Mouse (Mus musculus) gastrocnemius, adult 8-10 months (tissue): Measurements from ENCODE around the gene Kars. TPM values are rescaled to one million over a fixed set of nuclear protein-coding genes. Genes with fewer than 3 reads are reported as not detected.

ENCODE experiments used
- DNase-seq, 2 experiments: peaks; one replicate each; pipeline ENCODE4 v3.0.0; 2022; ENCODE audit warnings: low spot score in 2 of 2
- total RNA-seq, 4 experiments: library from RNA; stranded (reverse); gene quantifications; 2 replicates each; pipeline ENCODE4 v1.2.4; 2022

Gene Kars
- total RNA-seq, 4 experiments from 2014 or later, result 128 to 150 (median 134) TPM

DNA sequence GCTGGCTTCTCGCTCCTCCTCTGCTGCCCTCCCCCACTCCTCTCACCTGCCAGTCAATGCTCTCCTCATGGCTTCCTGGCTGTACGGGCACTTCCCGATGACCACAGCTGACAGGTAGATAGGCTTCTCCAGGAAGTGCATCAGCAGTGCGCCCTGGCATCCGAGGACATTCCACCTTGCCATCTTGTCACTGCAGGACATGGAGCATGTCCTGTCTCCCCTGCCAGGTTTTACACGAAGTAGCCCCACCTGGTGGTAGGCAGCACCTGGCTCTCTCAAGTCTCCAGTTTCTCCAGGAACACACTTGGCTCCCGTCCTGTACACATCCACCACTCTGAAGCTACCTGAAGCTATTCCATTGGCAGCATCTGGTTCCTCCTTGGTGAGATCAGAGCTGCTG lies 29.0 kb downstream of the Kars start:
- DNase-seq, result no peak

DNA sequence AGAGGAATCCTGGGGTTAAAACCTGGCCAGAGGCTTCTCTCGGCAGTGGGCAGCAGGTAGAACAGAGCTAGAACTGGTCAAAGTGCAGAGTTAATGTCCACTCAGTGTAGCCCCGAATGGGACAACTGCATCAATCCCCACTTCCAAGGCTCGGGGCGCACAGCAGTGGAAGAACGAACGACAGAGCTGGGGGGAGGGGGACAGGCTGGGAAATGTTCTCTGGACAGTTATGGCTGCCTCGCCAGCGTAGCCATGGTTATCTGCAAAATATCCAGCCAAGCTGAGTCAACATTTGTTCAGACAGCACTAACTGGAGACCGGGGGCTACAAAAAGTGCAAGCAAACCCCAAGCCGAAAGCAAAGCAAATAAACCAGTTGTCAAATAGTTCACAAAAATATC lies 33.0 kb downstream of the Kars start:
- no peak for DNase-seq

DNA sequence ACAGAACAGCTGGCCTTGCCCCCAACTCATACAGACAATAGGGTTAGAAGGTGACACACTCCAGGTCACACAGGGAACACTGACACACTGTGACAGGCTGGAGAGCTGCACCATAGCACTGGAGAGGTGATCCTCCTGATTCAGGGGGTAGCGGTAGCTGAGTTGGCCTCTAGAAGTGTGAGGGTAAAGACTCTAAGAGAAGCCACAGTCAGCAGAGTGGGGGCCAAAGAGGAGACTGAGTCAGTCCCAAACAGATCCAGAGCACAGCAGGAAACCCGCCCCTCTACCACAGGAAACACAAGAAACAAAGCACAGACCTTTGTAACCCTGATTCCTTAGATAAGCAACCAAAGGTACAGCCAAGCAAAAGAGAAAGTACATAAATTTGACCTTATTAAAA lies 34.8 kb downstream of the Kars start:
- DNase-seq, result no peak

DNA sequence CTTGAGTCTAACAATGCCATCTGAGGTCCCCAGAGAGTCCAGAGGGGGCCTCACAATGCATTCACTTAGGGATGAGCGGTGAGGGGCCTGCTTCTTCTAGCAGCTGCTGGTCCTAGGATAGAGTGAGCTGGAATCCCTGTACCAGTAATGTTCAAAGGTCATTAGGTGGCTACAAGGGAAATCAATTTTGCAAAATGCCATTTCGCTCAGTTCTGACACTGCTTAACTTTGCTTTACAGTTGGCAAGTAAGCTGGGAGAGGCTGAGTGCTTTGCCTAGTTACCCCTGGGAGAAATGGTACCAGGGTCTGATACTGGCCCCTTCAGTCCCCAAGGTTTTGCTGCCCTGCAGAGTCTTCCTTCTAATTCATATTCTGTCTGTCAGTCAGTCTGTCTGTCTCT lies 35.4 kb downstream of the Kars start:
- DNase-seq, result no peak

DNA sequence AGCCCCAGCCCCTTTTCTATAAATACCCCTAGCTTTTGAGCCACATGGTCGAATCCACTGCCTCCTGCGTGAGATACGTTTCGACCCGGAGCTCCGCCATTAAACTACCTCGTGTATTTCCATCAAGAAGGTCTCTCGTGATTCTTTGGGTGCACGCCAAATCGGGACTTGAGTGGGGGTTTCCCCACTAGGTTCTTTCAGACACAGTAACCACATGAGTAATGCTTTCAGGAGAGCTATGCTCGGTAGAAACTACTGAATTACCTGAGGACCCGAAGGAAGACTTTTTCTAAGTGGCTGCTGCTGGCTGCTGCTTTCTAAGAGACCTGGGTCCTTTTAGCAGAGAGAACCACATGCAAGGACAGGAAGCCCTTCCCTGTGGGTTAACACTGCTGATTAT lies 37.0 kb downstream of the Kars start:
- no peak for DNase-seq

DNA sequence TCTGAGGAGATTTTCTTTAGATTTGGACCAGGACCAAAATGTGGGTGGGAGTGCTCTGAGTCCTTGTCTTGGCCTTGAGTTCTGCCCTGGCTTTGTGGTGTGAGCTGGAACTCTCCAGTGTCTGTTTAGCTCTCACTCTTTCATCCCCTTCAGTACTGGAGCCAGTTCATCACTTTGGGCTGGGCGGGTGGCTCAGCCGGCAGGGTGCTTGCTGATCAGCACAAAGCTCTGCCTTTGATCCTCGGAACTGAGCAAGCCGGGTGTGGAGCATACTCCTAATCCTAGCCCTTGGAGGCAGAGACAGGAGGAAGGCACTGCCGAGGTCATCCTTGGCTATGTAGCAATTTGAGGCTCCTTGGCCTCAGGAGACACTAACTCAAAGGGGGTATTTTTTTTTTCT lies 42.1 kb downstream of the Kars start:
- DNase-seq, result no peak

DNA sequence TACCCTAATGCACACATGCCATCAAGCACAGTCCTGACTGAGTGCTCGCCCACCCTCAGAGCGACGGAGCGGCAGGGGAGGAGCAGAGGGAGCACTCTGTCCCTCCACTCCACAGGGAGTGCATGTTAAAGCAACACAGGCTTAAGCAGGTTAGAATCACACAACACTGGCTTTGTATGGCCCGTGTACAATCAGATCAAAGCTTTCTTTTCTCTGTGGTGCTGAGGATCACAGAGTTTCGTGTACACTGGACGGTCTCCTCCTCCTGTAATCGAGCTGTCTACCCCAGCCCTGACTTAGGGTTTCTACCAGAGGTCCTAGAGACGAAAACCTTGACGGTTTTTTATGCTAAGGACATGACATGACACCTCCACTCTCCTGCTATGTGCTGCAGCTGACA lies 42.6 kb downstream of the Kars start:
- DNase-seq, result no peak

DNA sequence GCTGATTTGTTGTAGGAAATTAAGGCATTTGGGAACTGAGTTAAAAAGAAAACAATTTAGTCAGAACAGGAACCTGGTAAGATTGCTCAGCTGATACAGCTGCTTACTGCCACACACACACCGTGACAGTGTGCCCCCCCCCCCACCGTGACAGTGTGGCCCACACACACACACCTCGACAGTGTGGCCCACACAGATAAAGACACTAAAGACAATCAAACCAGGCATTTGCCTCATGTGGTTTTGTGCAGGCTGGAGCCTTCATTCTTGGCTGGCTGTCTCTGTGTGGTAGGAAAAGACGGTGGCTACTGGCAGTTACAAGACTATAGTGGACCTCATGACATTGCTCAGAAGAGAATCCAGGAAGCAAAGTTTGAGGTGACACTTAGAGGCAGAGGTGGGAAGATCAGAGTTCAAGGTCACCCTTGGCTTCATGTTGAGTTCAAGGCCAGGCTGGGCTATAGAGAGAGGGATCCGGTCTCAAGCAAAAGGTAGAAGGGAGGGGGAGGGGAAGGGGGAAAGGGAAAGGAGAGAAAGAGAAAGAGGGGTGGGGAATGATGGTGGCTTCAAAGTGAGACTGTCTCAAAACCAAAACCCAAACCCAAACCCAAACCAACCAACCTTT lies 43.8 kb downstream of the Kars start:
- no peak for DNase-seq

DNA sequence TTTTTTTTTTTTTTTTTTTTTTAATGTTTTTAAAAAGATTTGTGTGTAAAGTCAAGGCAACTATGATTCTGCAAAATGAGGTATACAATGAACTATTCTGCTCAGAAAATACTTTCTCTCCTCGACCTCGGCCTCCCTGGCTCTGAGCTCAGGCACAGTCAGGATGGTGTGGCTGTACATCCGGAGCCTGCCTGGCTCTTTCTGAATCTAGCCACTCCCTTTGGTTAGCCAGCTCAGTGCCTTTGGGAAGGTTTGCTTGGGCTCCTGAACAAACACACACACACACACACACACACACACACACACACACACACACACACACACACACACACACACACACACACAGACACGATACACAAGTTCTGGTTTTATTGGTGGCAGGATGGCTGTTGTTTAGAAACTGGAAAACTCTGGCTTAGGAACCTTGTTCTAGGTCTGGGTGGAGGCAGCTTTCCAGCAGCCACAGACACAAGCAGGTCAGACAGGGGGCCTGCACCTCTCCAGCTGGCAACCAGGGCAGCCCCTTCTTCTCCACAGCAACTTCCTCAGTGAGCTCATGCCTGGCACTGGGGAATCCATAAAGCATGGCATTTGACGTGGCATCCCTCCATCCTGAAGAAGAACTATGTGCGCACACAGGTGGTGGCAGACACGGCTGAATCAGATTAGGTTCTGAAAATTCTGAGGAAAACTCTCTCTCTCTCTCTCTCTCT lies 46.1 kb downstream of the Kars start:
- DNase-seq, result no peak

DNA sequence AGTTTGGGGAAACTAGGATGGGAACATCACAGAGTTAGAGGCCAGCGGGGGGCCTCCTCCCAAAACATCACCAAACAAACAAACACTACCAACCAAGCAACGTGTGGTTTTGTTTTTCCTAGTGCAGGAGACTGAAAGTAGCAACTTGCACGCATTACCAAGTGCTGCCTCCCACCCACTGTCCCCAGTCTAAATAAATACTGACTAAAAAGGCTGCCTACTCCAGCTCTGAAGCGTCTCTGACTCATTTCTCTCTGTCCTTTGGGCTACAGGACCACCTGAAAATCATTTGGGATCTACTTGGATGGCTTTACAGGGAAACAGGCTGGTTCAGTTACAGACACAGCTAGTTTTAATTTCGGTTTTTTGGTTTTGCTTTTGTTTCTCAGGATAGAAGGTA lies 46.8 kb downstream of the Kars start:
- no peak for DNase-seq

DNA sequence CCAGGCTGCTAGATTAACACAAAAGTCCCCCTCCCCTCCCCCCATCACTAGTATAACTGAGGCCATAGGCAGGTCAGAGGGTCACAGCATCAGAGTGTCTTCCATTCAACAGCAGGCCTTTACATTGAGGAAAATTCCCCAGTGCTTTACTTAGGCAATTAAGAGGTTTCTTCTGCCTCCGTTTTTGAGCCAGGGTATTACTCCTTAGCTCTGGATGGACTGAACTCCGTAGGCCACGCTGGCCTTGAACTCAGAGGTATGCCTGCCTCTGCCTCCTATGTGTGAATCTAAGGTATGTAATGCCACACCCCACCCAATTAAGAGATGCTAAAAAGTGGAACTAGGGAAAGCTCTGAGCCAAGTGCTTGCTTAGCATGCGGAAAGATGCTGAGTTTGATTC lies 47.6 kb downstream of the Kars start:
- DNase-seq, result no peak

DNA sequence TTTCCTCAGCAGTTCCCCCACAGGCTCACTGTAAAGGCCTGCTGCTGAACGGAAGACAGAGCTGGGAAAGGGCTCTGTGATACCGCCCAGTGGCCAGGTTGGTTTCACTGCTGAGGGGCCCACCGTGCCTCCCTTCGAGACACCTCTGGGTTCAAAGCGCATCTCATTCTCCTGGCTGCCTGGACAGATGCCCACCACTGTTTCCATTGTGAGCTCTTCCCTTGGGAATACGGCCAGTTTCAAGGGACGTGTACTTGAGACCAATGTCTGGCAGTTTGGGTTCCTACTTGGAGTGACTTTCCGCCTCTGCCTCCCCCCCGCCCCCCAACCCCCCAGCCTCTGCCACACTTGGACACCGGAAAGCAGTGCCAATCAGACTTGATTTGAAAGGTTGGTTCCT lies 48.0 kb downstream of the Kars start:
- no peak for DNase-seq

DNA sequence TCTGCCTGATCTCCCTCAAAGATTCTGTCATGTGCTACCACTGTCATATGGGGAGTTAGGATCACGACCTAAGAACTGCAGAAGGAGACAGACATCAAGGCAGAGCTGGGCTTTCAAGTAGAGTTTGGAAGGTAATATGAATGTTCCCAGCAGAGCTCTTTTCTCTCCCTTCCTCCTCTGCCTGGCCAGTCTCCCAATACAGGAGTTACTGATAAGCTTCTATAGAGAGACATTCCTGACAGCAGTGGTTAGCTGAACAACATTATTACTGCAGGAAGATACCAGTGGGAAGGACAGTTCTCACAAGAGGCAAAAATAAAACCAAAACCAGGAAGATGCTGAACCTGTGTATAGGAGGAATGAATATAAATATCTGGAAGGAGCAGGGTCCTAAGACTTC lies 48.5 kb downstream of the Kars start:
- no peak for DNase-seq

DNA sequence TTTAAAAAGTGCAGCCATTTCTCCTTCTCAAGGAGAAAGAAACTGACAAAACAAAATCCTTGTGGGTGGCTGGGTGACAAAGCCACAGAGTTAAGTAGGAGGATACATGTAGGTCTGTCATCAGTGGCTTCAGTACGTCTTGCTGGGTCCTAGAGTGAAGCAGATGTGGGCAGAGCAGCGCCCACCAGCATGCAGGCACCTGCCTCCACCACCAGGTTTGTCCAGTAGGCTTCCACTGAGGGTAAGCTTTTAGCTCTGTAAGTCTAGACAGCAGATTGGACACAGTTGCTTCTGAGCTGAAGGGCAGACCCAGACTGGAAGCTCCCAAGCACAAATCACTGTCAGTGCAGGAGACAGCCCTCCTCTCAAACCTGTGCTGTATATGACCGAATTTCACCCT lies 49.8 kb downstream of the Kars start:
- DNase-seq, result no peak

DNA sequence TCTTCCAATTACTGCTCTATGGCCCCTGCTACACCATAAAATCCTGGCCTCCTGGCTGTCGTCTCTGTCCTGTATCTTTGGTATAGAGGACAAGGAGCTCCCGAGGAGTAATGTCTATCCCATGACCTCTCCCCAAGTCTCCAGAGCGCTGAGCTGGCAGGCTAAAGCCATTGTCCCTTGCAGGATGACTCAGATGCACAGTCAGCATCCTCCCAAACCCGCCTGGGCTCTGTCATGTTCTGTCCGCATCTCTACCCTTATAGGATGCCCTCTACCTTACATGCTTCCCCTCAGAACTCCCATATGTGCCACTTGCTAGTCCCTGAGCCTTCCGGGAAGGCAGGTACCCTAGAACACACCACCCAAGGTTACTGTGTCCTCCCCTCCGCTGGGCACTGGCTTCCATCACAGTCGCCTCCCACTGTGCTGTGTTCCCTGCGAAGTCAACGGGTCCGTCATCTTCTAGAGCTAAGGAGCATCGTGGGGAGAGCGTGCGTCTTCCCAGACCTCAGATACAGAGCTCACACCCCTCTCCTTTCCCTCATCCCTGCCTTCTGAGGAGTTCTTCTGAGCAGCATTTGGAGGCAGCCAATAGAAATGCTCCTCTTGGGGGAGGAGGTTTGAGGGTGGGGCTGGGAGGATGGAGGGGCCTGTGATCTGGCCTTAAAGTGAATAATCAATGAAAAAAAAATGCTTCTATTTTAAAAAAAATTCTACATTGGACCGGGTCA lies 50.4 kb downstream of the Kars start:
- no peak for DNase-seq

DNA sequence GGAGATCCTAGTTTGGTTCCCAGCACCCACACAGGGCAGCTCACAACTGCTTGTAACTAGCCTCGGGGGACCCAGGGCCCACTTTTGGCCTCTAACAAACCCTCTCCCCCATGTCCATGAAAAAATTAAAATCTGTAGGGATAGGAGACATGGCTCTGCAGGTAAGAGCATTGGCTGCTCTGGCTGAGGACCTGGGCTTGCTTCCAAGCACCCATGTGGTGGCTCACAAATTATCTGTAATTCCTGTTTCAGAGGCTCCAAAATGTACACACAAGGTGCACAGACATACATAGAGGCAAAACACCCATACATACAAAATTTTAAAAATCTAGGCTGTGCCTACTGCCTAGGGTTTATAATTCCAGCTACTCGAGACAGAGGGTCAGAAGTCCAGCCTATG lies 53.9 kb downstream of the Kars start:
- no peak for DNase-seq

DNA sequence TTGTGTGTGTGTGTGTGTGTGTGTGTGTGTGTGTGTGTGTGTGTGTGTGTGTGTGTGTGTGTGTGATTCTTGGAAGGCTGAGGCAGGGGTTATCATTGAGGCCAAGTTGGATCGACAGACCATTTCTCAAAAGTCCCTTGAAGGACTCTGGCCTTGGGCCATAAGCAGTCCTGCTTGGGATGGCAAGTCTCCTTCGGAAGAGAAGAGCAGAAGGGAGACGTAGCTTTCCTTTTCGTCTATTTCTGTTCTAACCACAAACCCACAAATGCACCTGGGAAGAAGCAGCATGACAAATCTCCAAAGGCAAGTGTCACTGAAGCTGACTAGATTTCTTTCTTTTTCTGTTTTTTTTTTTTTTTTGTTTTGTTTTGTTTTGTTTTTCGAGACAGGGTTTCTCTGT lies 55.2 kb downstream of the Kars start:
- DNase-seq, result no peak

DNA sequence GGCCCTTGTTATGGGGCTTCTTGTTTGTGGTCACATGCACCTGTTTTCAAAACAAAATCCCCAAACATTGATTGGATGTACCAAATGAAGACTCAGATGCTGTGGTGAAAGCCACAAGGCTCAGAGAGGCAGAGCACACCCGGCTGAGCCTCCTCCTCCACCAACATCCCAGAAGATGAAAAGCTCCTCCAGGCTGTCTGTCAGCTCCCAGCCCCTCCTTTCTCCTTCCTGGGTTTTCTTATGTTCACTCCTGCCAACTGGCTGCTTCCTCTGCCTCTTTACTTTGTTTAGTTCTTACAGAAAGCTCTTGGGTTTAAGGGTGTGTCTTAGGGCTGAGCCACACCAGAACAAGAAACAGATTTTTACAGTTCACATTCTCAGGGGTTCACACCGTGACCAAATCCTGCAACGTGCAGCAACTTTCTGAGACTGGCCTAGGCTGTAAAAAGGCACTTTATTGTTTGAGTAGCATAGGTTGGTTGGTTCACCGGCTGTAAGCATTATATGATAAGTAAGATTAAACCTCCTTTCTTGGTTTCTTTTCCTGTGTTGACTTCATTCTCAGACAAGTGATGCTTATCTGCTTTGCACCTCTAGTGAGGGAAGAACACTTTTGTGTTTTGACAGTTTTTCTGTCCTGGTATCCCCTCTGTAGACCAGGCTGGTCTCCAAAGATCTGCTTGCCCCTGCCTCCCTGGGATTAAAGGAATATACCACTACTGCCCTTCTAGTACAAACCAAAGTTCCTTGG lies 56.1 kb downstream of the Kars start:
- DNase-seq, result no peak

DNA sequence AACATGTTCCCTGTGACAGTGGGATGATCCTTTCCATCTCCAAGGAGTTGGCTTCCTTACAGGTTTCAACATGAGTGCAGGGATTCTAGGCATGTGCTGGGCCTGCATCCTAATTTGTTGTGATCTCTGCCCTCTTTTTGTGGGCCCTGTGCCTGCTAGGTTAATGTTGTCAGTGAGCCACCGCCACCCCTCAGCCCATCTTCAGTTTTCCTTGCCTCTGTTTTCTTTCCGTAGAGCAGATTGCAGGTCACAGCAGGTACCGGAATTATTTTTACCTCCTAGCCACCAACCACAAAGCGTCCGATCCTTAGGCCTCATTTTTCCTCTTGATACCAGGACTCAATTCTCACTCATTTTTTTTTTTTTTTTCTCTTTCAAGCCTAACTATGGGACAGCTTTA lies 59.2 kb downstream of the Kars start:
- no peak for DNase-seq

DNA sequence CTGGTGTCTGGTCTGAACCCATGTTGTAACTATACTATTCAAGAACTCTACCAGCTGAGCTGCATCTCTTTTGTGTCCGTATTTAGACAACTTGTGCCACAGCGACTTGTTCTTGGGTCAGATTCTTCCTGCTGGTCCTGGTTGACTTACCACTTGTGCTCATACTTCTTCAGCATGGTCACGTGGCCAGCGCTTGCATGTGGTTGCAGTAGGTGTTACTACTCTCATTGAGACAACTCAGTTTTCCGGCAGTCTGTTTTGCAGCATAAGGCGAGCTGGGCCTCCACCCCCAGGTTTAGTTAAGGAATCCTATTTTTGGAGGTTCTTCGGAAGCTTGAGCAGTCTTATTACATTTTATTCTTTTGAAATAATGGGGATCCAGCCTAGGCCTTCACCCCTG lies 59.8 kb downstream of the Kars start:
- DNase-seq, result no peak

DNA sequence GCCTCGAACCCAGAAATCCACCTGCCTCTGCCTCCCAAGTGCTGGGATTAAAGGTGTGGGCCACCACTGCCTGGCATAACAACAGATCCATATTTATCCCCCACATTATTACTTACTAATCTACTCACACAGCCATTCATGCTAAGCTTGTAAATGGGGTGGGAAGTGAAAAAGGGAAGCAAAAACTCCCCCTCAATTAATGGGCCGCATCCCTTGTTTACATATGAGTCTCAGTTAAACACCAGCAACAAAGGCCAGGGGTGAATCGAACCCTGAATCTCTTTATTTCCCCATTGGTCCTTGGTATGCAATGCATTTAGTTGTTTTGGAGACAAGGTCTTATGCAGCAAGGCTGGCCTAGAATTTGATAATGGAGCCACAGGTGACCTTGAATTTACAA lies 60.3 kb downstream of the Kars start:
- no peak for DNase-seq

DNA sequence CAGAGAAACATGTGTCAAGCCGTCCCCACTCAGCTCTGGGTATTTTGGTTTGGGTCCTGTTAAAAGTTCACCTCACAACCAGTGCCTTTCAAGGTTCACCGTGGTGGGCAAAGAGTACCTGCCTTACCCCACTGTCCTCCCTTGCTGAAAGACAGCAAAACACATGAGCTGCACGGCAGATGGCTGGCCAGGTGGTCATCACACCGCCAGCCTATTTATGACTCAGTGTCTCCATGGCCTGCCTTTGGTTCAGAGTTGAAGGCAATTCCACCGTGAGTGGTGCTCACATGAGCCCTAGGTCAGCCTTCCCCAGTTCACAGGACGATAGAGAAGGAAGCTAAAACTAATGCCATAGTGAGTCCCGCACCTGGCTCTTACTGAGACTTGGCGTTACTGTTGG lies 63.2 kb downstream of the Kars start:
- DNase-seq, result no peak
